Mouse (Mus musculus): ENCODE results near the gene Chst5. TPM values are rescaled to one million over a fixed set of nuclear protein-coding genes. Genes with fewer than 3 reads are reported as not detected.
"Not testable (repeated sequence)": the region's sequence is repeated elsewhere in the genome, so short reads cannot be mapped to it uniquely, and the experiment has no call there.

The Chst5 gene
- polyA plus RNA-seq, 1 experiment from 2014 or later = 3.2 TPM

GRCm38 (mm10) chr8:111947144-111947543, 36.9 kb upstream of the Chst5 start:
- peaks cover 6% of the 10 kb centered on the region; the same call in 1 of the 2 replicates for H3K36me3 ChIP-seq (ENCODE audit: control insufficient read depth, insufficient read depth, low read length)
- H3K27ac ChIP-seq (ENCODE audit: low read depth, low read length) = no peak overlapping the region
- 89% methylated on average over 2 of the region's 2 CpGs for WGBS
- no peaks in the 10 kb centered on the region for H3K27me3 ChIP-seq (ENCODE audit: control insufficient read depth, insufficient read depth, low read length)
- no peak overlapping the region for H3K9ac ChIP-seq (ENCODE audit: low read depth, low read length)
- H3K4me2 ChIP-seq (replicated peaks; ENCODE audit: low read depth, low read length) = no peak overlapping the region
- DNase-seq (ENCODE audit: low spot score) (no peak), ATAC-seq (ENCODE audit: low FRiP score) (no peak)
- H3K4me1 ChIP-seq (replicated peaks; ENCODE audit: control insufficient read depth, insufficient read depth, low read length) = no peaks in the 10 kb centered on the region
- H3K4me3 ChIP-seq (ENCODE audit: low read depth, low read length) = no peak overlapping the region
- H3K9me3 ChIP-seq (ENCODE audit: control insufficient read depth, low read length) = no peaks in the 10 kb centered on the region

GRCm38 (mm10) chr8:111943544-111943943, 33.3 kb upstream of the Chst5 start:
- Histone ChIP-seq H3K4me1 (replicated peaks; ENCODE audit: control insufficient read depth, insufficient read depth, low read length) (peaks cover 7% of the 10 kb centered on the region), H3K9me3 (ENCODE audit: control insufficient read depth, low read length) (no peaks in the 10 kb centered on the region), H3K9ac (ENCODE audit: low read depth, low read length) (no peak overlapping the region), H3K4me2 (replicated peaks; ENCODE audit: low read depth, low read length) (no peak overlapping the region), H3K4me3 (ENCODE audit: low read depth, low read length) (no peak overlapping the region), H3K27me3 (ENCODE audit: control insufficient read depth, insufficient read depth, low read length) (no peaks in the 10 kb centered on the region), H3K36me3 (ENCODE audit: control insufficient read depth, insufficient read depth, low read length) (peaks cover 6% of the 10 kb centered on the region; the same call in 1 of the 2 replicates), H3K27ac (ENCODE audit: low read depth, low read length) (no peak overlapping the region)
- DNase-seq (ENCODE audit: low spot score) (no peak), ATAC-seq (ENCODE audit: low FRiP score) (no peak)
- WGBS = 83% methylated on average over 2 of the region's 2 CpGs

DNA sequence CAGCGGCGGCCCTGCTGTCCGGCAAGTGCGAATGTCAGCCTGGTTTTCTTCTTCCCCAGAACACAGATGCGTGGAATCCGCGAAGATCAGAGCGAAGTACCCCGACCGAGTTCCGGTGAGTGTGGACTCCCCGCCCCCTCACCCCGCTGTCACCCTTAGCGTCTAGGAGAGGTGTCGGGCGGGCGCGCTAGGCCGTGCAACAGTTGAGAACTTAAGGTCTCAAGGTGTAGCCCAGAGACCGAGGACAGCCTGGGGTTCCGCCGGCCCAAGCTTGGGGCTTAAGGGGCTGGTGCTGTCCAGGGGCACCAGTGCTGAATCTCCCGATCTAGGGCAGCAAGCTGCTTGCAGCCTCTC, 30.8 kb upstream of the Chst5 start:
- peak; percentile 34; the same call in 1 of the 2 replicates for ATAC-seq (ENCODE audit: low FRiP score)
- under 1% methylated on average over 23 of the region's 23 CpGs for WGBS
- peak overlapping the region; percentile 30; the same call in 1 of the 2 replicates for H3K27ac ChIP-seq (ENCODE audit: low read depth, low read length)

GRCm38 (mm10) chr8:111940171-111941100, 30.2 kb upstream of the Chst5 start, which contains the start of gene Gabarapl2:
Gabarapl2 (plus strand) TSS chr8:111940703.
- H3K4me1 ChIP-seq (replicated peaks; ENCODE audit: control insufficient read depth, insufficient read depth, low read length) = peaks cover 7% of the 10 kb centered on the region

More for the DNA sequence above, 30.8 kb upstream of the Chst5 start:
- no peaks in the 10 kb centered on the region for H3K9me3 ChIP-seq (ENCODE audit: control insufficient read depth, low read length)
- 0 out of 2 replicates have a peak, but pooled peaks cover 3% of the 10 kb centered on the region for H3K36me3 ChIP-seq (ENCODE audit: control insufficient read depth, insufficient read depth, low read length)
- H3K4me1 ChIP-seq (replicated peaks; ENCODE audit: control insufficient read depth, insufficient read depth, low read length) = peaks cover 7% of the 10 kb centered on the region
- peak overlapping the region; percentile 96 for H3K4me3 ChIP-seq (ENCODE audit: low read depth, low read length)
- DNase-seq (ENCODE audit: low spot score) = peak; percentile 53
- peak overlapping the region; percentile 82 for H3K9ac ChIP-seq (ENCODE audit: low read depth, low read length)
- H3K4me2 ChIP-seq (replicated peaks; ENCODE audit: low read depth, low read length) = peak overlapping the region; percentile 87
- H3K27me3 ChIP-seq (ENCODE audit: control insufficient read depth, insufficient read depth, low read length) = no peaks in the 10 kb centered on the region

DNA sequence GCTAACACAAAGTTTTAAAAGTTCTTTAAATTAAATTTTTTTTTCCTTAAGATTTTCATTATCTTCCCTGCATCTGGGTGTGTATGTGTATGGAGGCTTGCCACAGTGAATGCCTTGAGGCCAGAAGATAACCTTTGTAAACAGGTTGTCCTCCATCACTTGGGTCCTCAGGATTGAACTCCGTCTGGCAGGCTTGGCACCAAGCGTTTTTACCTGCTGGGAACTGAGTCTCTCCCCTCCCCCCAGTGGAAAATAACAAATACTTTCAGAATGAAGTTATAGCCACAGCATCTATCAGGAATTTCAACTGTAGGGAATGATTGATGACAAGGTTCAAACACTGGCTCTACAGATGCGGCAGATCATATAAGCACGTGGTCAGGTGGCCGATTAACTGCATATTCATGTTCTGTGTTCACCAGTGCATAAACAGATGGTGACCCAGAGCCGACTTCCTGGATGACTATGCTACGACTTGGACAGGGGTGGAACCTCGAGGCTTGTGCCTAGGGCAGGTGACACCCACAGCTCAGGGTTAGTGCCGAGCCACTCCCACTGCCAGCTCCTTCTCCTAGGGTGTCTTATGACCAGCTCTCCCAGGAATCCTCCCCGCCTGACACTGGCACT, 29.4 kb upstream of the Chst5 start:
- Histone ChIP-seq H3K9me3 (ENCODE audit: control insufficient read depth, low read length) (no peaks in the 10 kb centered on the region), H3K4me2 (replicated peaks; ENCODE audit: low read depth, low read length) (peak overlapping the region; percentile 87), H3K27me3 (ENCODE audit: control insufficient read depth, insufficient read depth, low read length) (no peaks in the 10 kb centered on the region), H3K9ac (ENCODE audit: low read depth, low read length) (peak overlapping the region; percentile 45; the same call in 1 of the 2 replicates), H3K4me3 (ENCODE audit: low read depth, low read length) (peak overlapping the region; percentile 96), H3K36me3 (ENCODE audit: control insufficient read depth, insufficient read depth, low read length) (no peaks in the 10 kb centered on the region), H3K27ac (ENCODE audit: low read depth, low read length) (no peak overlapping the region), H3K4me1 (replicated peaks; ENCODE audit: control insufficient read depth, insufficient read depth, low read length) (peaks cover 7% of the 10 kb centered on the region)
- 17% methylated on average over 10 of the region's 10 CpGs for WGBS
- DNase-seq (ENCODE audit: low spot score) = peak; percentile 25
- peak; percentile 75 for ATAC-seq (ENCODE audit: low FRiP score)

More at GRCm38 (mm10) chr8:111940171-111941100, 30.2 kb upstream of the Chst5 start, which contains the start of gene Gabarapl2:
- under 1% methylated on average over 57 of the region's 65 CpGs for WGBS
- H3K9ac ChIP-seq (ENCODE audit: low read depth, low read length) = peak within 1 kb of the TSS; percentile 82
- H3K36me3 ChIP-seq (ENCODE audit: control insufficient read depth, insufficient read depth, low read length) = 0 out of 2 replicates have a peak, but pooled peaks cover 2% of the 10 kb centered on the region
- H3K27me3 ChIP-seq (ENCODE audit: control insufficient read depth, insufficient read depth, low read length) = no peaks in the 10 kb centered on the region
- H3K4me3 ChIP-seq (ENCODE audit: low read depth, low read length) = peak within 1 kb of the TSS; percentile 96
- peak; percentile 98 for ATAC-seq (ENCODE audit: low FRiP score)
- H3K4me2 ChIP-seq (replicated peaks; ENCODE audit: low read depth, low read length) = peak within 1 kb of the TSS; percentile 87
- DNase-seq (ENCODE audit: low spot score) = peak; percentile 100
- no peaks in the 10 kb centered on the region for H3K9me3 ChIP-seq (ENCODE audit: control insufficient read depth, low read length)
- peak within 1 kb of the TSS; percentile 30; the same call in 1 of the 2 replicates for H3K27ac ChIP-seq (ENCODE audit: low read depth, low read length)

- not testable (repeated sequence) for ATAC-seq (ENCODE audit: low FRiP score); DNase-seq (ENCODE audit: low spot score); H3K9me3 ChIP-seq (ENCODE audit: control insufficient read depth, low read length); H3K36me3 ChIP-seq (ENCODE audit: control insufficient read depth, insufficient read depth, low read length); H3K9ac ChIP-seq (ENCODE audit: low read depth, low read length); H3K27me3 ChIP-seq (ENCODE audit: control insufficient read depth, insufficient read depth, low read length); H3K27ac ChIP-seq (ENCODE audit: low read depth, low read length); H3K4me2 ChIP-seq (replicated peaks; ENCODE audit: low read depth, low read length); H3K4me3 ChIP-seq (ENCODE audit: low read depth, low read length); H3K4me1 ChIP-seq (replicated peaks; ENCODE audit: control insufficient read depth, insufficient read depth, low read length)
- WGBS = 88% methylated on average over 8 of the region's 9 CpGs
These were observed 28.1 kb upstream of the Chst5 start for GRCm38 (mm10) chr8:111938076-111938985.

GRCm38 (mm10) chr8:111937184-111937583, 26.9 kb upstream of the Chst5 start:
- no peaks in the 10 kb centered on the region for H3K36me3 ChIP-seq (ENCODE audit: control insufficient read depth, insufficient read depth, low read length)
- ATAC-seq (ENCODE audit: low FRiP score) (no peak), DNase-seq (ENCODE audit: low spot score) (no peak)
- 68% methylated on average over 3 of the region's 3 CpGs for WGBS
- no peak overlapping the region for H3K9ac ChIP-seq (ENCODE audit: low read depth, low read length)
- no peaks in the 10 kb centered on the region for H3K9me3 ChIP-seq (ENCODE audit: control insufficient read depth, low read length)
- H3K4me1 ChIP-seq (replicated peaks; ENCODE audit: control insufficient read depth, insufficient read depth, low read length) = peaks cover 10% of the 10 kb centered on the region
- H3K27me3 ChIP-seq (ENCODE audit: control insufficient read depth, insufficient read depth, low read length) = no peaks in the 10 kb centered on the region
- no peak overlapping the region for H3K4me2 ChIP-seq (replicated peaks; ENCODE audit: low read depth, low read length)
- no peak overlapping the region for H3K4me3 ChIP-seq (ENCODE audit: low read depth, low read length)
- no peak overlapping the region for H3K27ac ChIP-seq (ENCODE audit: low read depth, low read length)

DNA sequence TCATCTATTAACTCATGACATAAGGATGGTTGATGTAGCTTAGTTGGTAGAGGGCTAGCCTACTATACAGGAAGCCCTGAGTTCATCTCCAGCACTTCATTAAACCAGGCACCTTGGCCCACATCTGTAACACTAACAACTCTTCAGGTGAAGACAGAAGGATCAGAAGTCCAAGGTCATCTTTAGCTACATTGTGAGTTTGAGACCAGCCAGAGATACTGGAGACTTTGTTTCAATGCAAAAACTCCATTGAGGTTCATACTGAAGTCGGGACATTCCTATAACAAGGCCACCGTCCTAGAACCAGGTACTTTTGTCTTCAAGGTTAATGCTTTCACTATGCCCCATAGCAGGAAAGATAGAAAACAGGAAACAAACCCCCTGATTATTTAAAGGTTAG, 24.0 kb upstream of the Chst5 start:
- H3K27me3 ChIP-seq (ENCODE audit: control insufficient read depth, insufficient read depth, low read length) = no peaks in the 10 kb centered on the region
- DNase-seq (ENCODE audit: low spot score) (no peak), ATAC-seq (ENCODE audit: low FRiP score) (no peak)
- H3K4me2 ChIP-seq (replicated peaks; ENCODE audit: low read depth, low read length) = no peak overlapping the region
- H3K27ac ChIP-seq (ENCODE audit: low read depth, low read length) = no peak overlapping the region
- WGBS = 89% methylated on average over 2 of the region's 2 CpGs
- no peak overlapping the region for H3K9ac ChIP-seq (ENCODE audit: low read depth, low read length)
- H3K4me1 ChIP-seq (replicated peaks; ENCODE audit: control insufficient read depth, insufficient read depth, low read length) = peaks cover 3% of the 10 kb centered on the region; the same call in 1 of the 2 replicates
- no peaks in the 10 kb centered on the region for H3K36me3 ChIP-seq (ENCODE audit: control insufficient read depth, insufficient read depth, low read length)
- no peaks in the 10 kb centered on the region for H3K9me3 ChIP-seq (ENCODE audit: control insufficient read depth, low read length)
- H3K4me3 ChIP-seq (ENCODE audit: low read depth, low read length) = no peak overlapping the region
